Comparison of ENCODE assay signal across 12 mouse cellular contexts in genomic region chr15:42346131-42346530, GRCm38 (mm10).
"Had no signal": no experiment of that assay in that cellular context is flagged by ENCODE, and none has a peak within 500 bp of the region (broad histone marks: within the 10 kb centered on the region; RNA-seq: fewer than 3 reads in every experiment).

No protein-coding gene starts in this region.

- DNase-seq: gastrocnemius, adult 2 months; gastrocnemius, postnatal 10 days; gastrocnemius, postnatal 25 days; heart, adult 2 months; heart, postnatal 14 days; heart, postnatal 36 days; kidney, adult 11 months; kidney, adult 2 months; kidney, adult 9 months; kidney, postnatal 14 days; kidney, postnatal 36 days; liver had no signal
